Mouse (Mus musculus): ENCODE measurements around the gene Cmss1. TPM values are rescaled to one million over a fixed set of nuclear protein-coding genes. Genes with fewer than 3 reads are reported as not detected.
A peak's percentile ranks its signal among the peaks of the same experiment; 100 is the strongest.
"Not testable (repeated sequence)": the region's sequence is repeated elsewhere in the genome, so short reads cannot be mapped to it uniquely, and the experiment has no call there.

Gene Cmss1
- polyA plus RNA-seq, 1 experiment from 2014 or later = 33.9 TPM

GRCm38 (mm10) chr16:57417017-57417416 lies 189.6 kb downstream of the Cmss1 start:
- no peaks in the 10 kb centered on the region for H3K4me1 ChIP-seq (replicated peaks)
- no peaks in the 10 kb centered on the region for H3K27me3 ChIP-seq
- no peaks in the 10 kb centered on the region for H3K9me3 ChIP-seq
- H3K4me3 ChIP-seq = no peak overlapping the region
- H3K4me2 ChIP-seq = no peak overlapping the region
- 91% methylated on average over 9 of the region's 9 CpGs for WGBS
- no peak overlapping the region for H3K9ac ChIP-seq
- ATAC-seq (ENCODE audit: low FRiP score, low read depth) = no peak
- no peaks in the 10 kb centered on the region for H3K36me3 ChIP-seq
- no peak overlapping the region for H3K27ac ChIP-seq (replicated peaks)

- H3K4me3 ChIP-seq = no peak overlapping the region
- no peaks in the 10 kb centered on the region for H3K4me1 ChIP-seq (replicated peaks)
- H3K9ac ChIP-seq = no peak overlapping the region
- no peak overlapping the region for H3K4me2 ChIP-seq
- no peaks in the 10 kb centered on the region for H3K9me3 ChIP-seq
- H3K27ac ChIP-seq (replicated peaks) = no peak overlapping the region
- no peak for ATAC-seq (ENCODE audit: low FRiP score, low read depth)
- H3K27me3 ChIP-seq = no peaks in the 10 kb centered on the region
- WGBS = 36% methylated on average over 2 of the region's 2 CpGs
- no peaks in the 10 kb centered on the region for H3K36me3 ChIP-seq
These were observed 190.6 kb downstream of the Cmss1 start for GRCm38 (mm10) chr16:57416049-57416448.

DNA sequence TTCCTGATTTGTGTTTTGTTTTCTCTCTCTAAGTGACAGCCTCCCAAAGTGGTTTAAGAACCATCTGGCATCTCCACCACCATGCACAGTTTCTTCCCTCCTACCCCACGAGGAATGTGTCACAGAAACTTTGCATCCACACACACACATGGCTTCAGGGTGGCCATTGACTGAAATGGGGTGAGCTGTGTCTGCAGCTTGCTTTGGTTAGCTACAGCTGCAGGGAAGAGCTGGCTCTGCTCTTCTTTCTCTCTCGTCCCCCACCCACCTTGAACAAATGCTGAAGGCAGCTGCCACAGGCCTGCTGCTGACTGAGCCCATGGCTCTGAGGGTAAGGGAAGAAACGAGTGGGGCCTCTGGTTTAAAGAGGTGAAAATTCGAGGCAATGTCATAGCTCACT lies 193.9 kb downstream of the Cmss1 start:
- Histone ChIP-seq H3K4me1 (replicated peaks) (no peaks in the 10 kb centered on the region), H3K9ac (no peak overlapping the region), H3K27ac (replicated peaks) (no peak overlapping the region), H3K36me3 (no peaks in the 10 kb centered on the region), H3K27me3 (no peaks in the 10 kb centered on the region), H3K4me2 (no peak overlapping the region), H3K9me3 (no peaks in the 10 kb centered on the region), H3K4me3 (no peak overlapping the region)
- ATAC-seq (ENCODE audit: low FRiP score, low read depth) = no peak
- 57% methylated on average over 4 of the region's 4 CpGs for WGBS

DNA sequence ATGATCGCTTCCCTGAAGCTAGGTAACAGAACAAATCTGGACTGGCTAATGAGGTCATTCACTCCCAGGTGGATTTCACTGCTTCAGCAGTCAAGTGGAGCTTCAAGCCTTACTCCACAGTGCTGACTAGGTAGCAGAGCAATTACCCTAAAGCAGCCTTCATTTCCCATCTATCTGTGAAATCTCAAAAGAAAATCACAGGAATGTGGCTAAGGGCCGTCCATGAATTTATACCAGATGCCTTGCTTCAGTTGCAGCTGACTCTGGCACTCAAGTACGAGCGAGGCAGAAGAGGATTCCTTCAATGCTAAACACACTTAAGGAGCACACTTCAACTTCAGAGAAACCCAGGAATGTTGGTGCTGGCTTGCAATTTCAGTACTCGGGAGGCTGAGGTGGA lies 202.8 kb downstream of the Cmss1 start:
- Histone ChIP-seq H3K4me2 (no peak overlapping the region), H3K9me3 (no peaks in the 10 kb centered on the region), H3K36me3 (no peaks in the 10 kb centered on the region), H3K9ac (no peak overlapping the region), H3K27me3 (no peaks in the 10 kb centered on the region), H3K27ac (replicated peaks) (no peak overlapping the region), H3K4me1 (replicated peaks) (no peaks in the 10 kb centered on the region), H3K4me3 (no peak overlapping the region)
- no peak for ATAC-seq (ENCODE audit: low FRiP score, low read depth)
- 78% methylated on average over 5 of the region's 5 CpGs for WGBS

DNA sequence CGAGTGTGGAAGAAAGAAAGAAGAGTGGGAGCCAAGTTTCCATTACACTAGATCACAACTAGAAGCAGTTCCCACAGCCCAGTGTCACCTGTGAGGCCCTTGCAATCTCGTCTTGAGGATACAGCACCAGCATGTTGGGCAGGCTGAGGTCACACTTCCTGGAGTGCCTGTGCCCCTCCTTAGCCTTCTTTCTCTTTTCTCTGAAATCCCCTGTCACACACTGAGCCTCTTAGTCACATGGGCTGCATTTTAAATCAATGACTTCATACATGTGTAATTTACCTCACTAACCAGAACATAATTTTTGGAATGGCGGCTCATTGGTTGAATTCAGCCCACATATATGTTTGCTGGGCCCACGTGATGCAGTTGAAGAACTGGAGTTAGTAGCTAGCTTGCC lies 203.8 kb downstream of the Cmss1 start:
- ATAC-seq (ENCODE audit: low FRiP score, low read depth) = no peak
- Histone ChIP-seq H3K4me1 (replicated peaks) (no peaks in the 10 kb centered on the region), H3K4me3 (no peak overlapping the region), H3K9ac (no peak overlapping the region), H3K9me3 (no peaks in the 10 kb centered on the region), H3K4me2 (no peak overlapping the region), H3K27me3 (no peaks in the 10 kb centered on the region), H3K36me3 (no peaks in the 10 kb centered on the region), H3K27ac (replicated peaks) (no peak overlapping the region)
- WGBS = 87% methylated on average over 4 of the region's 4 CpGs

GRCm38 (mm10) chr16:57401702-57402101 lies 205.0 kb downstream of the Cmss1 start:
- Histone ChIP-seq H3K4me1 (replicated peaks) (no peaks in the 10 kb centered on the region), H3K4me3 (no peak overlapping the region), H3K27ac (replicated peaks) (no peak overlapping the region), H3K27me3 (no peaks in the 10 kb centered on the region), H3K36me3 (no peaks in the 10 kb centered on the region), H3K9me3 (no peaks in the 10 kb centered on the region), H3K9ac (no peak overlapping the region), H3K4me2 (no peak overlapping the region)
- 66% methylated on average over 6 of the region's 6 CpGs for WGBS
- ATAC-seq (ENCODE audit: low FRiP score, low read depth) = no peak

- no peak overlapping the region for H3K9ac ChIP-seq
- H3K27me3 ChIP-seq = no peaks in the 10 kb centered on the region
- H3K4me2 ChIP-seq = no peak overlapping the region
- H3K4me3 ChIP-seq = no peak overlapping the region
- no peaks in the 10 kb centered on the region for H3K4me1 ChIP-seq (replicated peaks)
- H3K36me3 ChIP-seq = no peaks in the 10 kb centered on the region
- WGBS = 89% methylated on average over 10 of the region's 10 CpGs
- H3K27ac ChIP-seq (replicated peaks) = no peak overlapping the region
- H3K9me3 ChIP-seq = no peaks in the 10 kb centered on the region
- ATAC-seq (ENCODE audit: low FRiP score, low read depth) = no peak
These were observed 207.1 kb downstream of the Cmss1 start for GRCm38 (mm10) chr16:57399566-57399965.

DNA sequence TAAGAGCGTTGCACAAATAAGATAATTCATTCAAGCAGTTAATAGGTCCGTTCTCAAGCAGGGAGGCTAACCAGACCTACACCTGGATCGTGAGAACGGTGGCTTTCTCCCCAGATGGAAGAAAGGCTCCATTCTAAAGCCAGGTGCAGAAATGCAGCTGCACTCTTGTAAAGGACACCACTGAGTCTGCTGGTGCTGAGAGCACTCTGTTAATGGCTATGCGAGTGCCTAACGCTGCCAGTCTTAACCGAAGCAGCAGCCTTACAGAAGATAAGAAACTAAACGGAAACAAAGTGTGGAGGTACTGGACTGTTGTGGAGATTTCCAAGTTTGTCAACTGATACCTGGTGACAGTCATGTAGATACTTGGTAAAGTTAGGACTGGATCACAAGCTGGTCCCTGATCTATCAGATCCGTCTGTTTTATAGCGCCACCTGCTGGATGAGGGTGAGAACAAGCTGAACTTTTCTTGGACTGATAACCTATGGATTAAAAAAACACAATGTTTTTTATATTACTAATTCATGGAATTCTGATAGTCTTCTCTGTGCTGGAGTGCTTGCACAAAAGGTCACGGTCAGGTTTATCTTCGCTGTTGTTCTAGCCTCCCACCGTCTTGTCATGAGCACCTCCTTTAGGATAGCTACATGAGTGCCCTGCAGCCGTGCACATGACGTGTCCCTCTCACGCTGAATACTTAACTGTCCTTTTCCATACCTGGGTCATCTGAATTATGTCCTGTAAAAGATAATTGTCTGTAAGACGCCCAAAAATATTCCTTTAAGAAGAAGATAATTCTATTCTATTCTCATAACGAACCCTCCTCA lies 208.1 kb downstream of the Cmss1 start:
- H3K9ac ChIP-seq = no peak overlapping the region
- no peak overlapping the region for H3K4me2 ChIP-seq
- no peak overlapping the region for H3K4me3 ChIP-seq
- ATAC-seq (ENCODE audit: low FRiP score, low read depth) = peak; percentile 68; the same call in 1 of the 2 replicates
- no peaks in the 10 kb centered on the region for H3K4me1 ChIP-seq (replicated peaks)
- H3K27ac ChIP-seq (replicated peaks) = no peak overlapping the region
- no peaks in the 10 kb centered on the region for H3K27me3 ChIP-seq
- no peaks in the 10 kb centered on the region for H3K9me3 ChIP-seq
- H3K36me3 ChIP-seq = no peaks in the 10 kb centered on the region
- WGBS = 66% methylated on average over 18 of the region's 18 CpGs

DNA sequence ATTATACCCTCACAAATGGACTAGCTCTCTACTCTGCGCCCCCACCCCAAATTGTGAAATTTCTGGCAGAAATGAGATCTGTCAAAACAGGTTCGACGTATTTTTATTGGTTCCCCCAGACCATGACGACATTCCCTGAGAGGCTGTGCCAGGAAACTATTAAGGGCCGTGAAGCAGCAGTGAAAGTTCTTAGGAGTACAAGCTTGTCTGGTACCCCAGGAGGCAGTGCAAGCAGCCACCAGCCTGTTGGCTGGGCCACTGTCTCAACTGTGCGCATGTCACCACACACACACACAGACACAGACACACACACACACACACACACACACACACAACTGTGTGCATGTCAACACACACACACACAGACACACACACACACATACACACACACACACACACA lies 208.8 kb downstream of the Cmss1 start:
- Histone ChIP-seq H3K9me3 (no peaks in the 10 kb centered on the region), H3K9ac (no peak overlapping the region), H3K4me2 (no peak overlapping the region), H3K4me1 (replicated peaks) (no peaks in the 10 kb centered on the region), H3K27me3 (no peaks in the 10 kb centered on the region), H3K4me3 (no peak overlapping the region), H3K27ac (replicated peaks) (no peak overlapping the region), H3K36me3 (no peaks in the 10 kb centered on the region)
- ATAC-seq (ENCODE audit: low FRiP score, low read depth) = no peak
- WGBS = 79% methylated on average over 6 of the region's 6 CpGs

DNA sequence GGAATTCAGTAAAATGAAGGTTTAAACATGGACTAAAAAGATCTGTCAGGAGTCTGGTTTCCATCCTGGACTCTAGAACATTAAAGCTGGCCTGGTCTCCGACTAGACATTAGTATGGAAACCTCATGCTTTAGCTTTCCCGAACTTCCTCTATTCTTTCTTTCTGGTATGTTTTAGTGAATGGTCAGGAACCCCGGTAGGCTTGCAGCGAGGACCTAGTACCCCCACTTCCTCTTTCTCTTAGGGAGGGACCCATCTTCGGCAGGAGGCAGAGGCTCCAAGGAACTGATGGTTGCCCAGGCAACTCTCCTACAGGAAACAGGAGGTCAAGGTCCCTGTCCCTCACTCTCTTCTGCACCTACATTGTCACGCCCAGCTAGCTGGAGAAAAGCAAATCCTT lies 210.4 kb downstream of the Cmss1 start:
- 82% methylated on average over 6 of the region's 6 CpGs for WGBS
- ATAC-seq (ENCODE audit: low FRiP score, low read depth) = no peak
- Histone ChIP-seq H3K27me3 (no peaks in the 10 kb centered on the region), H3K27ac (replicated peaks) (no peak overlapping the region), H3K36me3 (no peaks in the 10 kb centered on the region), H3K9ac (no peak overlapping the region), H3K4me2 (no peak overlapping the region), H3K4me3 (no peak overlapping the region), H3K4me1 (replicated peaks) (no peaks in the 10 kb centered on the region), H3K9me3 (no peaks in the 10 kb centered on the region)

GRCm38 (mm10) chr16:57393161-57393560 lies 213.5 kb downstream of the Cmss1 start:
- H3K4me2 ChIP-seq = no peak overlapping the region; the same call in 1 of the 2 replicates
- H3K27me3 ChIP-seq = no peaks in the 10 kb centered on the region
- H3K36me3 ChIP-seq = no peaks in the 10 kb centered on the region
- 57% methylated on average over 11 of the region's 11 CpGs for WGBS
- H3K27ac ChIP-seq (replicated peaks) = no peak overlapping the region
- no peak overlapping the region for H3K4me3 ChIP-seq
- H3K9me3 ChIP-seq = no peaks in the 10 kb centered on the region
- no peak overlapping the region for H3K9ac ChIP-seq
- no peak for ATAC-seq (ENCODE audit: low FRiP score, low read depth)
- no peaks in the 10 kb centered on the region for H3K4me1 ChIP-seq (replicated peaks)

DNA sequence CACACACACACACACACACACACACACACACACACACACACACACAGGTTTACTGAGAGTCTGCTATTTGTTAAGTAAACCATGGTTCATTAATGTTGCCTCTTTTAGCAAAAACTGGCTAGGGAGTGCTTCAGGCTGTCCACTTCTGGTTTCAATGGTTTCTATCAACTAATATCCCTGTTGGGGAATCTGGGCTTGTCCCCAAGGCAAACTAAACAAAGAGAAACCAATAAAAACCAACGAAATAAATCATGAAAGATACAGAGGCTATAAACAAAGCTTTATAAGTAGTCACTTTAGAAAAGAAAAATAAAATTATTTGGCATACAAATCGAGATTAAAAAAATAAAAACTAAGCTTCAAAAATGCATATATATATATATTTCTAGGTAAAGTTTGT lies 214.2 kb downstream of the Cmss1 start:
- Histone ChIP-seq H3K36me3 (no peaks in the 10 kb centered on the region), H3K9me3 (no peaks in the 10 kb centered on the region)
- WGBS = 85% methylated on average over 2 of the region's 2 CpGs

GRCm38 (mm10) chr16:57391171-57391570 lies 215.5 kb downstream of the Cmss1 start:
- ATAC-seq (ENCODE audit: low FRiP score, low read depth); H3K27ac ChIP-seq (replicated peaks); H3K36me3 ChIP-seq; H3K4me2 ChIP-seq; H3K27me3 ChIP-seq; H3K4me1 ChIP-seq (replicated peaks); H3K9ac ChIP-seq; H3K4me3 ChIP-seq; H3K9me3 ChIP-seq: not testable (repeated sequence)
- WGBS = 36% methylated on average over 29 of the region's 39 CpGs

More for the DNA sequence above, 214.2 kb downstream of the Cmss1 start:
- H3K4me2 ChIP-seq = no peak overlapping the region
- H3K27me3 ChIP-seq = no peaks in the 10 kb centered on the region
- no peak for ATAC-seq (ENCODE audit: low FRiP score, low read depth)
- H3K4me3 ChIP-seq = no peak overlapping the region
- H3K9ac ChIP-seq = no peak overlapping the region
- no peaks in the 10 kb centered on the region for H3K4me1 ChIP-seq (replicated peaks)
- no peak overlapping the region for H3K27ac ChIP-seq (replicated peaks)
